Mouse (Mus musculus) hindbrain, embryonic 15.5 days (tissue): ENCODE measurements around the gene Otogl. TPM values are rescaled to one million over a fixed set of nuclear protein-coding genes. Genes with fewer than 3 reads are reported as not detected.
"Not testable (repeated sequence)": the region's sequence is repeated elsewhere in the genome, so short reads cannot be mapped to it uniquely, and the experiment has no call there.

Source experiments
- ATAC-seq: fragments of 200-750 bp; cut with Nextera tagmentation; 2 replicates; pipeline ENCODE4 v1.8.0; 2017; ENCODE audit warnings: low read depth, moderate number of reproducible peaks, moderate TSS enrichment; ENCODE audit not compliant: low FRiP score
- H3K27ac ChIP-seq: fragments of 300-500 bp; sonication (generic); replicated peaks from 2 replicates; pipeline ENCODE4 v1.5.1; 2015; ENCODE audit warnings: mild to moderate bottlenecking, inconsistent platforms
- H3K27me3 ChIP-seq: fragments of 300-500 bp; sonication (generic); 2 replicates; pipeline ENCODE4 v1.6.1; 2015; ENCODE audit warnings: control low read depth, inconsistent platforms
- H3K36me3 ChIP-seq: fragments of 300-500 bp; sonication (generic); 2 replicates; pipeline ENCODE4 v1.6.1; 2015; ENCODE audit warnings: control low read depth, inconsistent platforms
- H3K4me1 ChIP-seq: fragments of 300-500 bp; sonication (generic); replicated peaks from 2 replicates; pipeline ENCODE4 v1.6.1; 2015; ENCODE audit warnings: control low read depth, inconsistent platforms
- H3K4me2 ChIP-seq: fragments of 300-500 bp; sonication (generic); 2 replicates; pipeline ENCODE4 v1.6.1; 2015; ENCODE audit warnings: moderate library complexity, mild to moderate bottlenecking, inconsistent platforms
- H3K4me3 ChIP-seq: fragments of 300-500 bp; sonication (generic); 2 replicates; pipeline ENCODE4 v1.5.1; 2015; ENCODE audit warnings: mild to moderate bottlenecking, inconsistent platforms
- H3K9ac ChIP-seq: fragments of 300-500 bp; sonication (generic); 2 replicates; pipeline ENCODE4 v1.6.1; 2015; ENCODE audit warnings: inconsistent platforms
- H3K9me3 ChIP-seq: fragments of 300-500 bp; sonication (generic); 2 replicates; pipeline ENCODE4 v1.6.1; 2016; ENCODE audit warnings: control low read depth, inconsistent platforms
- WGBS: fragments of 180-500 bp; shearing (Covaris S2); methylation state at CpG from one replicate; pipeline ENCODE4 v1.1.7; 2015; 5-methylcytosine and 5-hydroxymethylcytosine counted together
- polyA plus RNA-seq: library from polyadenylated mRNA; unstranded; fragments of >200 nt; fragmentation: Nextera tagmentation; extraction: Ambion mirVana; gene quantifications from 2 replicates; pipeline ENCODE4 v1.2.1, GENCODE M21; 2015

Otogl gene
- polyA plus RNA-seq, 1 experiment from 2014 or later = 0.04 TPM

- Histone ChIP-seq H3K4me1 (no peaks in the 10 kb centered on the region), H3K4me3 (no peak overlapping the region), H3K9ac (no peak overlapping the region), H3K27ac (no peak overlapping the region), H3K9me3 (no peaks in the 10 kb centered on the region), H3K36me3 (no peaks in the 10 kb centered on the region), H3K4me2 (no peak overlapping the region), H3K27me3 (no peaks in the 10 kb centered on the region)
- 0 out of 2 replicates have a peak, but pooled peaks have one; percentile 56 for ATAC-seq
- 29% methylated on average over 7 of the region's 7 CpGs for WGBS
These were observed 53.2 kb downstream of the Otogl start for GRCm38 (mm10) chr10:107858684-107859083.

GRCm38 (mm10) chr10:107844906-107845305, 67.0 kb downstream of the Otogl start:
- no peak overlapping the region for H3K4me3 ChIP-seq
- WGBS = 95% methylated on average over 1 of the region's 1 CpGs

GRCm38 (mm10) chr10:107834452-107835239, 77.3 kb downstream of the Otogl start:
- no peaks in the 10 kb centered on the region for H3K4me1 ChIP-seq
- no peak for ATAC-seq
- no peak overlapping the region for H3K27ac ChIP-seq
- H3K4me2 ChIP-seq = no peak overlapping the region
- no peak overlapping the region for H3K9ac ChIP-seq
- 71% methylated on average over 4 of the region's 4 CpGs for WGBS
- H3K27me3 ChIP-seq = no peaks in the 10 kb centered on the region
- no peak overlapping the region for H3K4me3 ChIP-seq
- H3K9me3 ChIP-seq = no peaks in the 10 kb centered on the region; the same call in 1 of the 2 replicates
- no peaks in the 10 kb centered on the region for H3K36me3 ChIP-seq

More at GRCm38 (mm10) chr10:107844906-107845305, 67.0 kb downstream of the Otogl start:
- no peak overlapping the region for H3K27ac ChIP-seq
- no peaks in the 10 kb centered on the region for H3K36me3 ChIP-seq
- H3K4me2 ChIP-seq = no peak overlapping the region
- no peaks in the 10 kb centered on the region for H3K4me1 ChIP-seq
- H3K27me3 ChIP-seq = no peaks in the 10 kb centered on the region
- no peak overlapping the region for H3K9ac ChIP-seq
- no peak for ATAC-seq
- no peaks in the 10 kb centered on the region for H3K9me3 ChIP-seq

DNA sequence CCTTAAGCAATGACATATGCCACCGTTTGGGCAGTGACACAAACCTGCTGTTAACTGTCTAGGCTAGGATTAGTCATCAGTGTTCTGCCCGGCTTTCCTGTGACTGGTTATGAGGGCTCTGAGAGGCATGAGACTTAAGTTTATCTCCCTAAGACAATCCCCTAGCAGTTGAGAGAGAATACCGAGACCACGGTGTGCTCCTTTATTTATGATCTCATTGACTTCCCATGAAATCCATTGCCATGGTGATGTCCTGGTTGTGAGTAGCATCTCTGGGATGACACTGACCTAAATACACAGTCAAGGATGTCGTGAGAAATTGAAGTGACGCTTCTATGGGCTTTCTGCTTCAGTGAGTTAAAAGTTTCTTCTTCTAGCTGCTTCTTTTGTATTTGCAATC, 82.8 kb downstream of the Otogl start:
- H3K27ac ChIP-seq = no peak overlapping the region
- no peak overlapping the region for H3K4me3 ChIP-seq
- H3K9me3 ChIP-seq = no peaks in the 10 kb centered on the region
- H3K4me1 ChIP-seq = no peaks in the 10 kb centered on the region
- ATAC-seq = no peak
- no peaks in the 10 kb centered on the region for H3K27me3 ChIP-seq
- H3K4me2 ChIP-seq = no peak overlapping the region
- no peaks in the 10 kb centered on the region for H3K36me3 ChIP-seq
- H3K9ac ChIP-seq = no peak overlapping the region
- 57% methylated on average over 6 of the region's 6 CpGs for WGBS

DNA sequence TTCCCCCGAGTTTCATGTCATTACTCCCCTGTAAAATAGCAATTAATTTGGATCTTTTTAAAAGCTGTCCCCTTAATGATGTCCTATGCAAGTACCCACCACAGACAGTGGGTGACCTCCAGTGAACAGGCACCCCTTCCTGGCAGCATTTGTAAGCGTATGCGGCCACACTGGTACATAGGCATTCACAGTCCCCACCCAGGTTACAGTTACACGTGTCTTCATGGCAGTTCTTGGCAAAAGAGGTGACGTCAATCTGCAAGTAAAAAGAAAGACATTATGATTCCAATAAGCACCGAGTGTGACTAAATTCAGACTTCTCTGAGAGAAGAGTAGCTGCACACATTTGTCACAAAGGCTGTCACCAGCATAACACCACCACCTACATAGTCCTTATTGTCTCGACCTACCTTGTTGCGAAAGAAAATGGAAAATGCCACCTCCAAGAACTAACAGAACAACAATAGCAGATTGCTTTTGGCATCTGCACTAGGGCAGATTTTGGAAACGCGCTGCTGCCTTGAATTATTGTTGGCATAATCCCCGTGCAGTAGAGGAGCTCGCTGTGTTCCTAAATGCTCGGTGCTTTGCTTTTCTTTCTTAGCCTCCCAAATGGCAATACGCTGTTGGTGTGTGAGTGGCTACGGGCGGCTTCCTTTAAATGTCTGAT, 98.0 kb downstream of the Otogl start:
- H3K36me3 ChIP-seq = no peaks in the 10 kb centered on the region
- H3K4me1 ChIP-seq = no peaks in the 10 kb centered on the region
- ATAC-seq = no peak
- H3K27me3 ChIP-seq = no peaks in the 10 kb centered on the region
- 76% methylated on average over 16 of the region's 16 CpGs for WGBS
- no peak overlapping the region for H3K4me2 ChIP-seq
- H3K4me3 ChIP-seq = no peak overlapping the region
- H3K9ac ChIP-seq = no peak overlapping the region
- H3K9me3 ChIP-seq = no peaks in the 10 kb centered on the region
- H3K27ac ChIP-seq = no peak overlapping the region

DNA sequence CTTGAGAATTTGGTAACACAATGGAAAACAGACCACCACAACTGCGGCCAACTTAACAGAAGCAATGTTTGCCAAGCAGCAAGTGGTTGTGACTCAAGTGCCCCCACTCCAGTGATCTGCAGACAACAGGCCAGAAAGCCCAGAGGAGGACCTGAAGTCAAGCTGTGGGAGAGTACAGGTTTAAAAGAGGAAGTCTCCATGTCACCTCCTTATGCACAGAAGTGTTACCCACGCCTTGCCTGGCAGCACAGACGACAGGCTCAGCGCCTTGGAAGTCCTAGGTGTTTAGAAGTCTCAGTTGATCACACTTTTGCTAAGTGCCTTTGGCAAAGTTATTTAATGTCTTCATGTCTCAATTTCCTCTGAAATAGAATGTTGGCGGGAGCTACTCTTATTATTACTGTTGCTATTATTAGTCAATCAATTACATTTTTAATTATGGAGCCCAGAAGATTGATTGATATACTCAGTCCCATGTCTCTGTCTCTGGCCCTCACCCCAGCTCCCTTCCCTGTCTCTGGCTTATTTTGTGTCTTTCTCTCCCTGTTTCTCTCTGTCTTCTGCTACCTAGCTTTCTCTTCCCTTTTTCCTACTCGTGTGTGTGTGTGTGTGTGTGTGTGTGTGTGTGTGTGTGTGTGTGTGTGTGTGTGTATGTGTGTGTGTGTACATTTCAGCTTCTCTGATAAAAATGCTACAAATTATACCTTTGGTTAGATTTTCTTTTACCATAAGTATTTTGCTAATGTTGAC, 101.1 kb downstream of the Otogl start:
- H3K4me3 ChIP-seq = no peak overlapping the region
- 80% methylated on average over 6 of the region's 6 CpGs for WGBS
- no peak overlapping the region for H3K9ac ChIP-seq
- H3K27ac ChIP-seq = no peak overlapping the region
- H3K4me1 ChIP-seq = no peaks in the 10 kb centered on the region
- no peak for ATAC-seq
- no peaks in the 10 kb centered on the region for H3K36me3 ChIP-seq
- H3K27me3 ChIP-seq = no peaks in the 10 kb centered on the region
- H3K9me3 ChIP-seq = no peaks in the 10 kb centered on the region
- H3K4me2 ChIP-seq = no peak overlapping the region

DNA sequence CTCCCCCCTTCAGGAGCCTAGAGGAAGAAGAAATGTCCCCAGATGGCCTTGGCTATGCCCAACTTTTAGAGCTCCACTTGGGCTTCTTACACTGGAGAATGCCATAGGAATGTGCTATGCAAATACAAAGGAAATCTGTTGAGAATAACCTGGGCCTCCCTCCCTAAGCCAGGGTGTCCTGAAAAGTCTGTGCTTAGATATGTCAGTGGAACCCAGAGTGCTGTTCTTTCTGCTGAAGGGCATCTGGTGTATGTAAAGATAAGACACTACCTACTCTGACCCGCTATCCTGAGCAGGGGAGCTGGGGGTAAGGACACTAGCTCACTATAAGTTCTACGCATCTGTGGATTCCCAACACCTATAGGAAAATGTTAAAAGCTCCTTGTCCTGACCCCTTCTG, 106.7 kb downstream of the Otogl start:
- WGBS = 92% methylated on average over 2 of the region's 2 CpGs

GRCm38 (mm10) chr10:107804285-107804684, 107.6 kb downstream of the Otogl start:
- not testable (repeated sequence) for H3K4me2 ChIP-seq, H3K36me3 ChIP-seq, H3K9ac ChIP-seq, ATAC-seq, H3K9me3 ChIP-seq, H3K27ac ChIP-seq, H3K4me3 ChIP-seq, H3K4me1 ChIP-seq, H3K27me3 ChIP-seq
- WGBS = 67% methylated on average over 2 of the region's 2 CpGs

More for the DNA sequence above, 106.7 kb downstream of the Otogl start:
- Histone ChIP-seq H3K4me3 (no peak overlapping the region), H3K4me1 (no peaks in the 10 kb centered on the region), H3K9me3 (no peaks in the 10 kb centered on the region), H3K36me3 (no peaks in the 10 kb centered on the region), H3K27me3 (no peaks in the 10 kb centered on the region), H3K4me2 (no peak overlapping the region), H3K27ac (no peak overlapping the region), H3K9ac (no peak overlapping the region)
- no peak for ATAC-seq

GRCm38 (mm10) chr10:107799671-107800353, 112.1 kb downstream of the Otogl start:
- no peaks in the 10 kb centered on the region for H3K36me3 ChIP-seq
- peak; percentile 77; the same call in 1 of the 2 replicates for ATAC-seq

GRCm38 (mm10) chr10:107794812-107795756, 116.8 kb downstream of the Otogl start:
- Histone ChIP-seq H3K9me3 (no peaks in the 10 kb centered on the region), H3K36me3 (no peaks in the 10 kb centered on the region), H3K4me1 (no peaks in the 10 kb centered on the region), H3K27me3 (no peaks in the 10 kb centered on the region), H3K9ac (no peak overlapping the region), H3K4me2 (no peak overlapping the region), H3K4me3 (no peak overlapping the region), H3K27ac (no peak overlapping the region)
- WGBS = 92% methylated on average over 10 of the region's 10 CpGs
- ATAC-seq = no peak

More at GRCm38 (mm10) chr10:107799671-107800353, 112.1 kb downstream of the Otogl start:
- Histone ChIP-seq H3K27me3 (no peaks in the 10 kb centered on the region), H3K4me3 (no peak overlapping the region), H3K4me1 (no peaks in the 10 kb centered on the region), H3K4me2 (no peak overlapping the region), H3K9ac (no peak overlapping the region), H3K9me3 (no peaks in the 10 kb centered on the region), H3K27ac (no peak overlapping the region)
- 13% methylated on average over 7 of the region's 7 CpGs for WGBS

- no peak for ATAC-seq
- Histone ChIP-seq H3K9ac (no peak overlapping the region), H3K9me3 (no peaks in the 10 kb centered on the region), H3K27ac (no peak overlapping the region), H3K4me1 (no peaks in the 10 kb centered on the region), H3K4me2 (no peak overlapping the region), H3K36me3 (no peaks in the 10 kb centered on the region), H3K27me3 (no peaks in the 10 kb centered on the region), H3K4me3 (no peak overlapping the region)
- WGBS = 88% methylated on average over 3 of the region's 3 CpGs
These were observed 119.4 kb downstream of the Otogl start for GRCm38 (mm10) chr10:107792491-107792890.
